ENCODE assay signal across 25 mouse cellular contexts in genomic region chr1:139153006-139153405, GRCm38 (mm10).
DNase-seq lines count a peak whose midpoint lies in the region; ATAC-seq and TF ChIP-seq lines count a peak whose summit lies in the region.
"Had no signal": no experiment of that assay in that cellular context is flagged by ENCODE, and none has a peak within 500 bp of the region (broad histone marks: within the 10 kb centered on the region; RNA-seq: fewer than 3 reads in every experiment).

No protein-coding gene starts in this region.

- 0 out of 2 replicates have a peak overlapping the region, but pooled peaks have one; percentile 10 for H3K27ac ChIP-seq in forebrain, embryonic 11.5 days (ENCODE audit: low read depth, low read length)
- no peak overlapping the region for H3K27ac ChIP-seq in forebrain, postnatal 0 days (ENCODE audit: low read depth, low read length)
- H3K27ac ChIP-seq in layer of hippocampus, adult 2 months: 0 out of 2 replicates have a peak overlapping the region, but pooled peaks have one; percentile 36
- H3K27ac ChIP-seq in forebrain, embryonic 16.5 days (ENCODE audit: low read length): no peak overlapping the region
- no peak overlapping the region for H3K27ac ChIP-seq in liver, postnatal 0 days (ENCODE audit: low read depth)
- H3K27ac ChIP-seq: embryonic facial prominence, embryonic 12.5 days; hindbrain, embryonic 15.5 days; kidney, embryonic 15.5 days; liver, embryonic 12.5 days; macrophage had no signal

- no peak for TF ChIP-seq EP300 in liver, postnatal 0 days (IDR thresholded peaks at IDR 0.05; ENCODE audit: low read depth)

- no peak for TF ChIP-seq CTCF in forebrain, postnatal 0 days (IDR thresholded peaks at IDR 0.05; ENCODE audit: low read depth)
- no peak for TF ChIP-seq CTCF in layer of hippocampus, adult 2 months (conservative IDR thresholded peaks at IDR 0.05)
- TF ChIP-seq CTCF in liver, postnatal 0 days (IDR thresholded peaks at IDR 0.05; ENCODE audit: low read depth): no peak

- H3K4me2 ChIP-seq in forebrain, embryonic 11.5 days (ENCODE audit: low read depth, low read length, severe bottlenecking): no peak overlapping the region
- H3K4me2 ChIP-seq in forebrain, postnatal 0 days (ENCODE audit: low read depth): no peak overlapping the region
- no peak overlapping the region for H3K4me2 ChIP-seq in forebrain, embryonic 16.5 days (ENCODE audit: low read length)
- H3K4me2 ChIP-seq in liver, postnatal 0 days (ENCODE audit: low read depth, low read length): no peak overlapping the region
- H3K4me2 ChIP-seq: embryonic facial prominence, embryonic 12.5 days; hindbrain, embryonic 15.5 days; kidney, embryonic 15.5 days; liver, embryonic 12.5 days had no signal

- 18% methylated on average over 2 of the region's 2 CpGs for WGBS in forebrain, embryonic 11.5 days
- 29% methylated on average over 2 of the region's 2 CpGs for WGBS in forebrain, postnatal 0 days
- 12% methylated on average over 2 of the region's 2 CpGs for WGBS in forebrain, embryonic 16.5 days
- 84% methylated on average over 2 of the region's 2 CpGs for WGBS in liver, postnatal 0 days (ENCODE audit: insufficient replicate concordance)

- H3K9me3 ChIP-seq in forebrain, embryonic 11.5 days (ENCODE audit: control insufficient read depth, low read length): no peaks in the 10 kb centered on the region
- no peaks in the 10 kb centered on the region for H3K9me3 ChIP-seq in forebrain, postnatal 0 days (ENCODE audit: low read length)
- H3K9me3 ChIP-seq in forebrain, embryonic 16.5 days (ENCODE audit: control insufficient read depth, low read length): no peaks in the 10 kb centered on the region
- H3K9me3 ChIP-seq in liver, postnatal 0 days (ENCODE audit: low read length): no peaks in the 10 kb centered on the region
- H3K9me3 ChIP-seq: embryonic facial prominence, embryonic 12.5 days; hindbrain, embryonic 15.5 days; kidney, embryonic 15.5 days; liver, embryonic 12.5 days had no signal

- H3K27me3 ChIP-seq in forebrain, embryonic 11.5 days (ENCODE audit: control insufficient read depth, insufficient read depth, low read length): no peaks in the 10 kb centered on the region
- no peaks in the 10 kb centered on the region for H3K27me3 ChIP-seq in forebrain, postnatal 0 days (ENCODE audit: insufficient read depth, low read length)
- H3K27me3 ChIP-seq in forebrain, embryonic 16.5 days (replicated peaks; ENCODE audit: control insufficient read depth, insufficient read depth, low read length): no peaks in the 10 kb centered on the region
- H3K27me3 ChIP-seq in liver, postnatal 0 days (ENCODE audit: insufficient read depth, low read length): no peaks in the 10 kb centered on the region
- H3K27me3 ChIP-seq: CH12.LX; embryonic facial prominence, embryonic 12.5 days; hindbrain, embryonic 15.5 days; kidney, embryonic 15.5 days; liver, embryonic 12.5 days had no signal

- peak; percentile 82 for ATAC-seq in forebrain, embryonic 11.5 days (replicated peaks; ENCODE audit: low FRiP score)
- ATAC-seq in forebrain, postnatal 0 days: no peak
- peak; percentile 45 for ATAC-seq in forebrain, embryonic 16.5 days
- no peak for ATAC-seq in liver, postnatal 0 days
- ATAC-seq: activated CD4-positive, CD25-positive, alpha-beta regulatory T cell, adult 4 months; liver, embryonic 12.5 days had no signal

- H3K4me3 ChIP-seq in forebrain, embryonic 11.5 days (ENCODE audit: low read depth, low read length): no peak overlapping the region
- H3K4me3 ChIP-seq in forebrain, postnatal 0 days (ENCODE audit: low read depth, low read length): no peak overlapping the region
- H3K4me3 ChIP-seq in layer of hippocampus, adult 2 months: no peak overlapping the region
- H3K4me3 ChIP-seq in forebrain, embryonic 16.5 days (replicated peaks; ENCODE audit: low read length): no peak overlapping the region
- H3K4me3 ChIP-seq in liver, postnatal 0 days (ENCODE audit: low read depth, low read length): no peak overlapping the region
- H3K4me3 ChIP-seq: embryonic facial prominence, embryonic 12.5 days; hindbrain, embryonic 15.5 days; kidney, embryonic 15.5 days; liver, embryonic 12.5 days had no signal

- peaks cover 4% of the 10 kb centered on the region; the same call in 1 of the 2 replicates for H3K4me1 ChIP-seq in forebrain, embryonic 11.5 days (replicated peaks; ENCODE audit: control insufficient read depth, insufficient read depth, low read length)
- H3K4me1 ChIP-seq in forebrain, postnatal 0 days (ENCODE audit: insufficient read depth): no peaks in the 10 kb centered on the region
- peaks cover 4% of the 10 kb centered on the region; the same call in 1 of the 2 replicates for H3K4me1 ChIP-seq in forebrain, embryonic 16.5 days (replicated peaks; ENCODE audit: control insufficient read depth, insufficient read depth, low read length)
- no peaks in the 10 kb centered on the region for H3K4me1 ChIP-seq in liver, postnatal 0 days (ENCODE audit: insufficient read depth)
- H3K4me1 ChIP-seq: embryonic facial prominence, embryonic 12.5 days; hindbrain, embryonic 15.5 days; kidney, embryonic 15.5 days; liver, embryonic 12.5 days had no signal

- H3K36me3 ChIP-seq in forebrain, embryonic 11.5 days (ENCODE audit: control insufficient read depth, insufficient read depth, low read length): no peaks in the 10 kb centered on the region
- no peaks in the 10 kb centered on the region for H3K36me3 ChIP-seq in forebrain, postnatal 0 days (ENCODE audit: insufficient read depth)
- no peaks in the 10 kb centered on the region for H3K36me3 ChIP-seq in forebrain, embryonic 16.5 days (ENCODE audit: control insufficient read depth, insufficient read depth)
- no peaks in the 10 kb centered on the region for H3K36me3 ChIP-seq in liver, postnatal 0 days (replicated peaks; ENCODE audit: insufficient read depth, low read length)
- H3K36me3 ChIP-seq: embryonic facial prominence, embryonic 12.5 days; hindbrain, embryonic 15.5 days had no signal

- no peak overlapping the region for H3K9ac ChIP-seq in forebrain, embryonic 11.5 days (ENCODE audit: low read length)
- no peak overlapping the region for H3K9ac ChIP-seq in forebrain, postnatal 0 days
- no peak overlapping the region for H3K9ac ChIP-seq in forebrain, embryonic 16.5 days (replicated peaks; ENCODE audit: low read depth, low read length)
- H3K9ac ChIP-seq in liver, postnatal 0 days (replicated peaks): no peak overlapping the region
- H3K9ac ChIP-seq: embryonic facial prominence, embryonic 12.5 days; hindbrain, embryonic 15.5 days; kidney, embryonic 15.5 days; liver, embryonic 12.5 days had no signal

- no peak for DNase-seq in forebrain, embryonic 11.5 days (ENCODE audit: low spot score)
- DNase-seq in forebrain, postnatal 0 days: no peak
- no peak for DNase-seq in layer of hippocampus, adult 2 months (ENCODE audit: low spot score in 2 of 2)
- DNase-seq in layer of hippocampus, adult 9-10 months (ENCODE audit: low spot score): no peak
- peak; percentile 31 for DNase-seq in retina, embryonic 14.5 days (ENCODE audit: low spot score)
- no peak for DNase-seq in liver, postnatal 0 days
- DNase-seq in cerebellum, postnatal 10 days: no peak
- DNase-seq: adrenal gland, adult 2 months; cerebellum, adult 9-10 months; embryo, embryonic 11 days; heart, postnatal 14 days; kidney, adult 18-20 months; kidney, postnatal 36 days; layer of hippocampus, postnatal 36 days; left cerebral cortex, postnatal 4 days; lung, adult 18-20 months; lung, postnatal 10 days had no signal

Comparison
In these comparisons a context has a peak if more than half of its experiments do, and no peak if none do; other contexts are left out.
1. ATAC-seq: peak in forebrain, embryonic 11.5 days (single experiment) and forebrain, embryonic 16.5 days (single experiment); none in forebrain, postnatal 0 days (single experiment) and liver, postnatal 0 days (single experiment).
2. H3K27ac ChIP-seq: peak in forebrain, embryonic 11.5 days (single experiment) and layer of hippocampus, adult 2 months (single experiment); none in forebrain, postnatal 0 days (single experiment), forebrain, embryonic 16.5 days (single experiment) and liver, postnatal 0 days (single experiment).